Mouse (Mus musculus): ENCODE measurements at regions not wholly inside any gene's neighbourhood (a gene's known extent, or its start where the extent isn't known, plus 50 kb on each side); places are given as distances from the start of the nearest gene placed in this dataset.

GRCm38 (mm10) chr19:36229941-36230340 is 110.0 kb upstream of the Ankrd1 start:
- DNase-seq (ENCODE audit: low spot score in 2 of 2), result no peak

GRCm38 (mm10) chr19:36235131-36235530 is 113.0 kb upstream of the Pcgf5 start:
- no peak for DNase-seq (ENCODE audit: low spot score in 2 of 2)

- no peak for DNase-seq (ENCODE audit: low spot score in 2 of 2)
These were observed 111.3 kb upstream of the Pcgf5 start for GRCm38 (mm10) chr19:36236576-36237345.

- DNase-seq (ENCODE audit: low spot score in 2 of 2), result no peak
These were observed 110.4 kb upstream of the Pcgf5 start for GRCm38 (mm10) chr19:36237751-36238150.

- no peak for DNase-seq (ENCODE audit: low spot score in 2 of 2)
These were observed 109.6 kb upstream of the Pcgf5 start for GRCm38 (mm10) chr19:36238536-36238935.

GRCm38 (mm10) chr19:36242396-36242795 is 105.7 kb upstream of the Pcgf5 start:
- no peak for DNase-seq (ENCODE audit: low spot score in 2 of 2)

- no peak for DNase-seq (ENCODE audit: low spot score in 2 of 2)
These were observed 105.2 kb upstream of the Pcgf5 start for GRCm38 (mm10) chr19:36242946-36243345.

- no peak for DNase-seq (ENCODE audit: low spot score in 2 of 2)
These were observed 95.6 kb upstream of the Pcgf5 start for GRCm38 (mm10) chr19:36252522-36252921.

- DNase-seq (ENCODE audit: low spot score in 2 of 2), result peak; percentile 43 to 64
These were observed 90.2 kb upstream of the Pcgf5 start for GRCm38 (mm10) chr19:36257748-36258538.

- no peak for DNase-seq (ENCODE audit: low spot score in 2 of 2)
These were observed 86.3 kb upstream of the Pcgf5 start for GRCm38 (mm10) chr19:36261819-36262218.

GRCm38 (mm10) chr19:36263923-36264322 is 84.2 kb upstream of the Pcgf5 start:
- DNase-seq (ENCODE audit: low spot score in 2 of 2), result no peak

- no peak for DNase-seq (ENCODE audit: low spot score in 2 of 2)
These were observed 83.7 kb upstream of the Pcgf5 start for GRCm38 (mm10) chr19:36264397-36264796.

- no peak for DNase-seq (ENCODE audit: low spot score in 2 of 2)
These were observed 82.8 kb upstream of the Pcgf5 start for GRCm38 (mm10) chr19:36265276-36265675.

GRCm38 (mm10) chr19:36266346-36266745 is 81.8 kb upstream of the Pcgf5 start:
- DNase-seq (ENCODE audit: low spot score in 2 of 2), result no peak

GRCm38 (mm10) chr19:36273466-36273865 is 74.6 kb upstream of the Pcgf5 start:
- DNase-seq (ENCODE audit: low spot score in 2 of 2), result no peak

GRCm38 (mm10) chr19:36285465-36285864 is 62.6 kb upstream of the Pcgf5 start:
- DNase-seq (ENCODE audit: low spot score in 2 of 2), result no peak

GRCm38 (mm10) chr19:36290778-36291177 is 57.3 kb upstream of the Pcgf5 start:
- DNase-seq (ENCODE audit: low spot score in 2 of 2), result no peak

GRCm38 (mm10) chr19:36293177-36293969 is 54.7 kb upstream of the Pcgf5 start:
- DNase-seq (ENCODE audit: low spot score in 2 of 2), result no peak

All from layer of hippocampus, postnatal 10 days (tissue).